Mouse (Mus musculus): Measurements from ENCODE around the gene Pcbd2. TPM values are rescaled to one million over a fixed set of nuclear protein-coding genes. Genes with fewer than 3 reads are reported as not detected.

Gene Pcbd2
- polyA plus RNA-seq, 1 experiment from 2014 or later = 28.6 TPM

Other genes with a start within 250 kb of the Pcbd2 start
- 362 and 372 TPM in 2 replicates for gene Dbn1, start 239.3 kb upstream of the Pcbd2 start, polyA plus RNA-seq (2014; fragmentation: Nextera tagmentation; extraction: Ambion mirVana)
- 165 and 172 TPM in 2 replicates for gene Pdlim7, start 213.7 kb upstream of the Pcbd2 start, polyA plus RNA-seq (2014; fragmentation: Nextera tagmentation; extraction: Ambion mirVana)
- 2.6 and 2.7 TPM in 2 replicates for gene Dok3, start 198.1 kb upstream of the Pcbd2 start, polyA plus RNA-seq (2014; fragmentation: Nextera tagmentation; extraction: Ambion mirVana)
- 74.5 and 76.3 TPM in 2 replicates for gene Ddx41, start 190.7 kb upstream of the Pcbd2 start, polyA plus RNA-seq (2014; fragmentation: Nextera tagmentation; extraction: Ambion mirVana)
- 44.6 and 51.0 TPM in 2 replicates for gene Fam193b, start 156.2 kb upstream of the Pcbd2 start, polyA plus RNA-seq (2014; fragmentation: Nextera tagmentation; extraction: Ambion mirVana)
- 51.6 and 59.0 TPM in 2 replicates for gene Tmed9, start 153.6 kb upstream of the Pcbd2 start, polyA plus RNA-seq (2014; fragmentation: Nextera tagmentation; extraction: Ambion mirVana)
- gene B4galt7, start 127.5 kb upstream of the Pcbd2 start, polyA plus RNA-seq (2014; fragmentation: Nextera tagmentation; extraction: Ambion mirVana) = 21.7 and 22.0 TPM in 2 replicates
- gene Caml, start 104.4 kb upstream of the Pcbd2 start, polyA plus RNA-seq (2014; fragmentation: Nextera tagmentation; extraction: Ambion mirVana) = 68.0 and 69.2 TPM in 2 replicates
- 52.9 and 53.4 TPM in 2 replicates for gene Ddx46, start 92.3 kb upstream of the Pcbd2 start, polyA plus RNA-seq (2014; fragmentation: Nextera tagmentation; extraction: Ambion mirVana)
- gene B230219D22Rik, start 34.2 kb upstream of the Pcbd2 start, polyA plus RNA-seq (2014; fragmentation: Nextera tagmentation; extraction: Ambion mirVana) = 73.8 and 77.8 TPM in 2 replicates
- 98.0 and 104 TPM in 2 replicates for gene Txndc15, start 12.7 kb upstream of the Pcbd2 start, polyA plus RNA-seq (2014; fragmentation: Nextera tagmentation; extraction: Ambion mirVana)
- not detected in 2 replicates for gene Catsper3, start 57.2 kb downstream of the Pcbd2 start, polyA plus RNA-seq (2014; fragmentation: Nextera tagmentation; extraction: Ambion mirVana)
- gene Pitx1, start 108.8 kb downstream of the Pcbd2 start, polyA plus RNA-seq (2014; fragmentation: Nextera tagmentation; extraction: Ambion mirVana) = 2.6 and 5.2 TPM in 2 replicates

Measured in neural tube, embryonic 11.5 days (tissue).